Mouse (Mus musculus) sigmoid colon, adult 10 weeks (tissue): ENCODE data around the gene Gp9. TPM values are rescaled to one million over a fixed set of nuclear protein-coding genes. Genes with fewer than 3 reads are reported as not detected.

Source experiments
- polyA plus RNA-seq: library from polyadenylated mRNA; stranded (reverse); fragments of 350-450 nt; fragmentation: Illumina TruSeq; extraction: RNeasy Lipid Tissue Mini Kit (QIAGEN cat#74804); gene quantifications from one replicate; pipeline ENCODE4 v1.2.3, GENCODE M21; 2014; ENCODE audit warnings: low read depth, low replicate concordance

Gene Gp9
- polyA plus RNA-seq, result not detected

GRCm38 (mm10) chr6:87777842-87778241 lies at the start of gene Gp9:
TSS of gene Gp9 (plus strand) at chr6:87778072.

GRCm38 (mm10) chr6:87730591-87731462 lies 47.0 kb upstream of the Gp9 start, which contains the start of gene Efcc1:
TSS of gene Efcc1 (plus strand) at chr6:87730869.

GRCm38 (mm10) chr6:87811675-87812338 lies 33.9 kb downstream of the Gp9 start, which contains the start of gene Rab43:
TSS of gene Rab43 (minus strand) at chr6:87812164.

Other genes starting within 250 kb of the Gp9 start
- gene Arhgap25, start 244.8 kb upstream of the Gp9 start, polyA plus RNA-seq, result 0.66 TPM
- 0.85 TPM for gene Prokr1, start 187.3 kb upstream of the Gp9 start, polyA plus RNA-seq
- gene Aplf, start 105.9 kb upstream of the Gp9 start, polyA plus RNA-seq, result 13.8 TPM
- gene Efcc1, start 47.2 kb upstream of the Gp9 start, polyA plus RNA-seq, result not detected
- 15.5 TPM for gene Rab43, start 34.1 kb downstream of the Gp9 start, polyA plus RNA-seq
- gene Gm45140, start 57.7 kb downstream of the Gp9 start, polyA plus RNA-seq, result not detected
- 19.4 TPM for gene Isy1, start 60.7 kb downstream of the Gp9 start, polyA plus RNA-seq
- 698 TPM for gene Cnbp, start 73.0 kb downstream of the Gp9 start, polyA plus RNA-seq
- gene Copg1, start 109.7 kb downstream of the Gp9 start, polyA plus RNA-seq, result 27.1 TPM
- 7.0 TPM for gene Hmces, start 135.9 kb downstream of the Gp9 start, polyA plus RNA-seq
- gene H1fx, start 203.6 kb downstream of the Gp9 start, polyA plus RNA-seq, result not detected